Mouse (Mus musculus): ENCODE results near the gene Glp2r. TPM values are rescaled to one million over a fixed set of nuclear protein-coding genes. Genes with fewer than 3 reads are reported as not detected.
A peak's percentile ranks its signal among the peaks of the same experiment; 100 is the strongest.

Gene Glp2r
- polyA plus RNA-seq, 1 experiment = not detected

- no peaks in the 10 kb centered on the region for H3K36me3 ChIP-seq (ENCODE audit: control insufficient read depth, insufficient read depth)
- TF ChIP-seq MYOG (IDR thresholded peaks at IDR 0.05; ENCODE audit: control insufficient read depth in 1 of 3, insufficient read depth in 1 of 3, insufficient read length in 2 of 3, low read depth in 2 of 3) = peak in 1 of 3 experiments; percentile 1
- no peak for TF ChIP-seq CEBPB (IDR thresholded peaks at IDR 0.05; ENCODE audit: insufficient read depth, poor library complexity, severe bottlenecking)
- TF ChIP-seq MYOD1 (IDR thresholded peaks at IDR 0.05; ENCODE audit: control insufficient read depth in 1 of 3, insufficient read length in 2 of 3, low read depth in 2 of 3) = peak in 1 of 3 experiments; percentile 35
- no peaks in the 10 kb centered on the region for H3K79me2 ChIP-seq (ENCODE audit: control insufficient read depth, insufficient read depth)
- no peak within 1 kb of the TSS for H3ac ChIP-seq (ENCODE audit: control insufficient read depth, insufficient read length)
- peaks cover 13% of the 10 kb centered on the region for H3K27me3 ChIP-seq (ENCODE audit: control insufficient read depth, insufficient read depth, insufficient read length)
- H3K4me2 ChIP-seq (ENCODE audit: low read depth) = peak within 1 kb of the TSS; percentile 64
- H3K4me3 ChIP-seq = peak within 1 kb of the TSS; percentile 26
Measured at GRCm38 (mm10) chr11:67797931-67798330, 27.0 kb upstream of the Glp2r start, which contains the start of gene Dhrs7c. Gene Dhrs7c (plus strand): TSS chr11:67798187.

GRCm38 (mm10) chr11:67790182-67790581, 19.2 kb upstream of the Glp2r start:
- TF ChIP-seq MYOG (IDR thresholded peaks at IDR 0.05; ENCODE audit: control insufficient read depth in 1 of 3, insufficient read depth in 1 of 3, insufficient read length in 2 of 3, low read depth in 2 of 3) (peak in 1 of 3 experiments; percentile 20), REST (IDR thresholded peaks at IDR 0.05; ENCODE audit: insufficient read depth, insufficient read length) (no peak), E2F4 (IDR thresholded peaks at IDR 0.05; ENCODE audit: insufficient read depth) (no peak), MYOD1 (IDR thresholded peaks at IDR 0.05; ENCODE audit: control insufficient read depth in 1 of 3, insufficient read length in 2 of 3, low read depth in 2 of 3) (no peak), POLR2AphosphoS2 (IDR thresholded peaks at IDR 0.05; ENCODE audit: insufficient read length, low read depth) (no peak), TCF12 (IDR thresholded peaks at IDR 0.05; ENCODE audit: insufficient read depth, poor library complexity, severe bottlenecking) (no peak), MAX (IDR thresholded peaks at IDR 0.05; ENCODE audit: low read depth) (no peak), TCF3 (IDR thresholded peaks at IDR 0.05; ENCODE audit: insufficient read length, low read depth) (no peak)
- H3K4me3 ChIP-seq = no peak overlapping the region
- no peak overlapping the region for H3ac ChIP-seq (ENCODE audit: control insufficient read depth, insufficient read length)
- no peaks in the 10 kb centered on the region for H3K79me2 ChIP-seq (ENCODE audit: control insufficient read depth, insufficient read depth)
- peak overlapping the region; percentile 10 for H3K4me2 ChIP-seq (ENCODE audit: low read depth)
- H3K36me3 ChIP-seq (ENCODE audit: control insufficient read depth, insufficient read depth) = no peaks in the 10 kb centered on the region
- H3K27me3 ChIP-seq (ENCODE audit: control insufficient read depth, insufficient read depth, insufficient read length) = peaks cover 20% of the 10 kb centered on the region

GRCm38 (mm10) chr11:67774379-67774778, 3.4 kb upstream of the Glp2r start, which contains the start of gene Gsg1l2:
Gene Gsg1l2 (plus strand): TSS chr11:67774608.
- H3K36me3 ChIP-seq (ENCODE audit: control insufficient read depth, insufficient read depth) = no peaks in the 10 kb centered on the region
- TF ChIP-seq MAX (IDR thresholded peaks at IDR 0.05; ENCODE audit: low read depth) (no peak), MYOG (IDR thresholded peaks at IDR 0.05; ENCODE audit: control insufficient read depth in 1 of 3, insufficient read depth in 1 of 3, insufficient read length in 2 of 3, low read depth in 2 of 3) (no peak), MYOD1 (IDR thresholded peaks at IDR 0.05; ENCODE audit: control insufficient read depth in 1 of 3, insufficient read length in 2 of 3, low read depth in 2 of 3) (no peak), USF1 (IDR thresholded peaks at IDR 0.05; ENCODE audit: low read depth) (no peak), POLR2A (IDR thresholded peaks at IDR 0.05; ENCODE audit: insufficient read length, low read depth) (no peak), REST (IDR thresholded peaks at IDR 0.05; ENCODE audit: insufficient read depth, insufficient read length) (no peak), TCF3 (IDR thresholded peaks at IDR 0.05; ENCODE audit: insufficient read length, low read depth) (no peak), E2F4 (IDR thresholded peaks at IDR 0.05; ENCODE audit: insufficient read depth) (no peak), POLR2AphosphoS2 (IDR thresholded peaks at IDR 0.05; ENCODE audit: insufficient read length, low read depth) (no peak), CEBPB (IDR thresholded peaks at IDR 0.05; ENCODE audit: insufficient read depth, poor library complexity, severe bottlenecking) (no peak), TCF12 (IDR thresholded peaks at IDR 0.05; ENCODE audit: insufficient read depth, poor library complexity, severe bottlenecking) (no peak), SRF (IDR thresholded peaks at IDR 0.05; ENCODE audit: control insufficient read depth, insufficient read length, low read depth) (no peak)
- no peak within 1 kb of the TSS for H3ac ChIP-seq (ENCODE audit: control insufficient read depth, insufficient read length)
- H3K4me2 ChIP-seq (ENCODE audit: low read depth) = no peak within 1 kb of the TSS
- H3K79me2 ChIP-seq (ENCODE audit: control insufficient read depth, insufficient read depth) = no peaks in the 10 kb centered on the region
- H3K27me3 ChIP-seq (ENCODE audit: control insufficient read depth, insufficient read depth, insufficient read length) = peaks cover 51% of the 10 kb centered on the region
- H3K4me3 ChIP-seq = no peak within 1 kb of the TSS

GRCm38 (mm10) chr11:67772577-67772976, 1.6 kb upstream of the Glp2r start:
- no peaks in the 10 kb centered on the region for H3K36me3 ChIP-seq (ENCODE audit: control insufficient read depth, insufficient read depth)
- no peak for TF ChIP-seq POLR2A (IDR thresholded peaks at IDR 0.05; ENCODE audit: insufficient read length, low read depth)
- no peaks in the 10 kb centered on the region for H3K79me2 ChIP-seq (ENCODE audit: control insufficient read depth, insufficient read depth)
- H3ac ChIP-seq (ENCODE audit: control insufficient read depth, insufficient read length) = no peak overlapping the region
- no peak overlapping the region for H3K4me3 ChIP-seq
- H3K27me3 ChIP-seq (ENCODE audit: control insufficient read depth, insufficient read depth, insufficient read length) = peaks cover 59% of the 10 kb centered on the region
- H3K4me2 ChIP-seq (ENCODE audit: low read depth) = no peak overlapping the region

- no peaks in the 10 kb centered on the region for H3K79me2 ChIP-seq (ENCODE audit: control insufficient read depth, insufficient read depth)
- H3ac ChIP-seq (ENCODE audit: control insufficient read depth, insufficient read length) = no peak overlapping the region
- peaks cover 59% of the 10 kb centered on the region for H3K27me3 ChIP-seq (ENCODE audit: control insufficient read depth, insufficient read depth, insufficient read length)
- no peak for TF ChIP-seq SRF (IDR thresholded peaks at IDR 0.05; ENCODE audit: control insufficient read depth, insufficient read length, low read depth)
- TF ChIP-seq TCF12 (IDR thresholded peaks at IDR 0.05; ENCODE audit: insufficient read depth, poor library complexity, severe bottlenecking) = no peak
- TF ChIP-seq TCF3 (IDR thresholded peaks at IDR 0.05; ENCODE audit: insufficient read length, low read depth) = no peak
- no peak for TF ChIP-seq POLR2AphosphoS2 (IDR thresholded peaks at IDR 0.05; ENCODE audit: insufficient read length, low read depth)
- no peak for TF ChIP-seq E2F4 (IDR thresholded peaks at IDR 0.05; ENCODE audit: insufficient read depth)
- no peak for TF ChIP-seq POLR2A (IDR thresholded peaks at IDR 0.05; ENCODE audit: insufficient read length, low read depth)
- TF ChIP-seq USF1 (IDR thresholded peaks at IDR 0.05; ENCODE audit: low read depth) = no peak
- no peak for TF ChIP-seq MAX (IDR thresholded peaks at IDR 0.05; ENCODE audit: low read depth)
- TF ChIP-seq REST (IDR thresholded peaks at IDR 0.05; ENCODE audit: insufficient read depth, insufficient read length) = no peak
- no peak for TF ChIP-seq MYOD1 (IDR thresholded peaks at IDR 0.05; ENCODE audit: control insufficient read depth in 1 of 3, insufficient read length in 2 of 3, low read depth in 2 of 3)
- no peak for TF ChIP-seq CEBPB (IDR thresholded peaks at IDR 0.05; ENCODE audit: insufficient read depth, poor library complexity, severe bottlenecking)
- no peak for TF ChIP-seq MYOG (IDR thresholded peaks at IDR 0.05; ENCODE audit: control insufficient read depth in 1 of 3, insufficient read depth in 1 of 3, insufficient read length in 2 of 3, low read depth in 2 of 3)
- no peak overlapping the region for H3K4me2 ChIP-seq (ENCODE audit: low read depth)
- H3K36me3 ChIP-seq (ENCODE audit: control insufficient read depth, insufficient read depth) = no peaks in the 10 kb centered on the region
- H3K4me3 ChIP-seq = no peak overlapping the region
Measured at GRCm38 (mm10) chr11:67771691-67772090, 738 bp upstream of the Glp2r start.
